Mouse (Mus musculus) neural tube, embryonic 10.5 days (tissue): ENCODE data around the gene Prdm15.

ENCODE experiments used
- DNase-seq: peaks from one replicate; pipeline ENCODE4 v3.0.0-alpha.2; 2017; ENCODE audit warnings: low spot score; ENCODE audit errors: extremely low spot score

Prdm15 gene

GRCm38 (mm10) chr16:97819532-97819931, 32.1 kb downstream of the Prdm15 start:
- no peak for DNase-seq

DNA sequence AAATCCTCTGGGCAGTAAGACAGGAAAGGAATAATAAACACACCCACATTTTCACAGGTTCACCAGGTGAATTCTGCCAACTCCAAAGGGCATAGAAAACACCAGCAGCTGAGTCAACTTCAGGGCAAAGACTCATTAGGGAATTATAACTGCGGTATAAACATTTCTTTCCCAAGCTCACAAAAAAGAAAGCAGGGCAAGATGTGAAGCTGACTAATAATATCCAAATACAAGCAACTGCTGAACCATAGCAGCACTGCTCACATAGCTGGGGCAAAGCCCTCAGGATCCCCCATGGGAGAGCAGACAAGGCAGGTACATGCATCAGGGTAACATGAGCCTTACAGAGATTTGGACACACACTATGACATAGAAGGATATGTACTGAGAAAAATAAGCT, 34.2 kb downstream of the Prdm15 start:
- DNase-seq, result no peak

- DNase-seq, result no peak
These were observed 36.4 kb downstream of the Prdm15 start for GRCm38 (mm10) chr16:97815269-97815668.

GRCm38 (mm10) chr16:97814060-97814459, 37.6 kb downstream of the Prdm15 start:
- no peak for DNase-seq

DNA sequence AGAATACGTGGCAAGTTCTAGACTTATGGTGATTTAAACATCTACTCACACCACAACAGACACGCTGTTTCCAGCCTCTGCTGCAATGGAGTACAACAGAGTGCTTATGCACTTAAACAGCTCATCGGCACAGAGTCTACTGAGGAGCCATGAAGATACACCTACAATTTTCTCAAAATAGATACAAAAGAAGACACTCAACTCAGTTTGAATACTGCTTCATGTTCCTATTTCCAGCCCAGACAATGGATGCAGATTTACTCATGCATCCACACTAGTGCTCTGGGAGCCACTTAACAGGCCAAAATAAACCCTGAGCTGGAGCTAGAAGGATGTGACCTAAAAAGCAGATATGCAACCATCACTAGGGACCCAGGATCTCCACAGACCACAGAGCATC, 42.8 kb downstream of the Prdm15 start:
- DNase-seq, result no peak

DNA sequence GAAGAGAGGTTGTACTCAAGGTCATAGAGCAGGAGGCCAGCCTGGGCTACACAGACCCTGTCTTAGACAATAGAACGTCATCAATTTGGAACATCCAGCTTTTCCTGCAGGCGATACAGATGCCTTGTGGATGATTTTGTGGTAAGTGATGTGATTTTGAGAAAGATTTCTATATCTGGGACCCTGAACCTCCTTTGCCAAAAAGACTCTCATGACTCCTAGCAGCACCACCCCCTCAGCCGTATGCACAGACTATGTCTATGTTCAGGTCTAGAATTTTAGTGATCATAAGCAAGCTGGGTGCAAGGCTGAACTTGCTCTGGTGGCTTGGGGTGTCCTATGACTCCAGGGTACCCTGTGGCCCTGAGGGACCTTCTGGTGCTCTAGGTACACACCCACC, 46.0 kb downstream of the Prdm15 start:
- no peak for DNase-seq

DNA sequence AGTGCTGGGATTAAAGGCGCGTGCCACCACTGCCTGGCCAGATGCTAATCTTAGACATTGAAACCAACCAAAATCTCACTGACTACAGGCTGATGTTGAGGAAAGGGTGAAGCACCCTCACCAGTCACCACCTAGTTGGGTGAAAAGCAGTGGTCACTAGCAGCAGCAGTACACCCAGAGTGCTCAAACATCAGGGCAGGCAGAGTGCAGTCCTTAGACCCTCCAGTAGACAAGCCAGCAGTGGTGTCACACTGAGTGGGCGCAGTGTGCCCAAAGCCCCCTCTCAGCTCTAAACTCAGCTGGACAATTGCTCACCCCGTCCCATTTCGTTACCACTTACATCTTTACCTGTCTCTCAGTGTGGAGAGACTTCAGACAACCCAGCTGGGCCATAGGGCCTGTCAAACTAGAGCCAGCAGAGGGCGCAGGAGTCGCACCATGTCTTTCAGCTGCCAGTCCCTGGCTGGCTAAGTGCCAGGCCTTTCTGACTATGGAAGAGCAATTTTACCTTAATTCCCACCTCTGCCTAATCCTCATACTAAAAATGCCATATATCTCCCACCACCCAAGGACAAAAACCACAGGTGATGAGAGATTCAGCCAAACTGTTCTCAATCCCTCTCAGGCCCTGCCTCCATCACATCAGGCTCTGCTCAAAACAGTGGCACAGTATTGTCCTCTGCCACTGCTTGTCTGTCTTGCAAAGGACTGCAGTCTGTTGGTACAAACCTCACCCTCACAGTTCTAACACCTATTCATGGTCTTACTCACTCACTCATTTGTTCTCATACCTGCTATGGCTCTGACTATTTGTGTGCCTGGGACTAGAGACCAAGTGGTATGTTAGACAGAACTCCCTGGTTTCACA, 46.7 kb downstream of the Prdm15 start:
- peak; percentile 27 for DNase-seq

DNA sequence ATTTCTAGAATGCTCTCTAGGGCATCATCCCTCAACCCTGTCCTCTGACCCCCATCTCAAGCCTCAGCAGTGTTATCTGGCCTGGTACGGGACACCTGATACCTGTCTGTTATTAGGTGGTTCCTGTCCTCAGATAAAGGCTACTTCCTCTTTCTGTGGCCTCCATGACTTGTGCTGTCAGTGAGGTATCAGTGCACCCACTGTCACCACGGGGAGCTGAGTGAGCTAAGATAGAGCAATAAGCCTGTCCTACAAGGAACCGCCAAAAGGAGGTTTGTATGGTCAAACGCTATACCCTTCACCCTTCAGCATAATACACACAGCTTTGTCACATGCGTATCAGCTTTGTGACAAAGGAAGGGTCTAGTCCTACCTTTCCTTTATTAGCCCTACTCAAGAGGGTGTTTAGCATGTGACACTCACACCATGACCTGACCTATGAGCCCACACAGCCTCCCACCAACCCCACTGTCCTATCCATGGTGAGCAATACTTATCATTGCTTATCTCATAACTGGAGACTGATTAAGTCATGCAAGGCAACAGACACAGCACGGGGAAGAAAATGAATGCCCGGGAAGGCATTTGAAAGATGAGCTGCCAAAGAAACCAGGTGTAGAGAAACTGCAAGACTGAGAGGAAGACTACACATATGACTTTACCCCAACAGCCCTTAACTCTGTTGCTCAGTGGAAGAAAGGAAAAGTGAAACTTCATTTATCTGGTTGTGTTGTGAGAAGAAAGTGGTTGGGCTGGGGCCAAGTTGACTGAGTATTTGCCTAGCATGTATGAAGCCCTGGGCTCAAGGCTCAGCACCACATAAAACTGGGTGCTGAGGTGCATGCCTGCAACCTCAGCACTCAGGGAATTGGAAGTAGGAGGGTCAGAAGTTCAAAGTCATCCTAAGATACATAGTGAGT, 53.4 kb downstream of the Prdm15 start:
- DNase-seq, result no peak

DNA sequence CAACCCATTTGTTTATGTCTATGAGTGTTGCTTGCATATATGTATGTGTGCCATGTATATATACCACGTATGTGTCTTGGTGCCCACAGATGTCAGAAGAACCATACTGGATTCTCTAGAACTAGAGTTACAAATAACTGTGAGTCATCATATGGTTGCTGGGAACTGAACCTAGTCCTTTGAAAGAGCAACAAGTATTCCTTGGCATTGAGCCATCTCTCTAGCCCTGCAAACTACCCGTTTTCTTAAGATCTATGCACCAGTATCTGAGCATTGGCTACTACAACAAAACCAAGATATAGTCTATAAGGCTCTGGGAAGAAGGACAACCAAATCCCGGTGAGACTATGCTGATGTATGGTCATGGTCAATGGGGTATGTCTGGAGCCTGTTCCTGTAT, 54.4 kb downstream of the Prdm15 start:
- DNase-seq, result no peak

- no peak for DNase-seq
These were observed 57.4 kb downstream of the Prdm15 start for GRCm38 (mm10) chr16:97794256-97794655.

DNA sequence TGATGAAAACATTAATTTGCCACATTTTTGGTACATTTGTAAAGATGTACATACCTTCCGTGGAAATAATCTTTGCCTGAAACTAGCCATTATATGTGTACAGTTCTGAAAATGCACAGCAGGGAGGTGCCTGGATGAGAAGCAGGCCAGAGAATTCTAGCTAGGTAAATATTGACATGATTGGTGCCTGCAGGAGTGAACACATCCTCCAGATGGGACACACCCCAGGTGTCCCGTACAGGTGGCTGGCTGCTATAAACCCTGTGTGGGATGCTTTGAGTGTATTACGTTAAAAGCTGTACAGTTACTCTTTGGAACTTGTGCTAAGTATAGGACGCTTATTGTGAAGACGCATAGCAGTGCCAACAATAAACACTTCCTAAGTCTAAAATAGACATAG, 68.6 kb downstream of the Prdm15 start:
- no peak for DNase-seq

GRCm38 (mm10) chr16:97778353-97779025, 73.2 kb downstream of the Prdm15 start:
- peak; percentile 76 for DNase-seq

DNA sequence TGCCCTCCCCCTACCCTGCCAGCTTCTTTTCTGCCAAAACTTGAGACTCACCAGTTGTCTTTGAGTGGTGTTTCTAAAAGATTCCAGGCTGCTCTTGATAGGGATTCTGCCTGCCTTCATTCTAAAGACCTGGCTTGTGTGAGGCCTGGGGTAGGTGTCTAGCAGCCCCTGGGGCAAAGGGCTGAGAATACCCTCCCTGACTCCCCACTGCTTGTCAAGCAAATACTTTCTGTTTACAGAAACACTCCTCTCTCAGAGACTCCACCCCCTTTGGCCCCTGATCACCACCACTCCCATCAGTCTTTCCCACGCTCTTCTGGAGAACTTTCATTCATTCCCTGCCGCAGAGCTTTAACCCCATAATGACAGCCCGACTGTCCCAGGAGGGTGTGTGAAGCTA, 85.1 kb downstream of the Prdm15 start:
- no peak for DNase-seq

- DNase-seq, result no peak
These were observed 87.0 kb downstream of the Prdm15 start for GRCm38 (mm10) chr16:97764626-97765025.

- DNase-seq, result no peak
These were observed 87.7 kb downstream of the Prdm15 start for GRCm38 (mm10) chr16:97763990-97764340.

- peak; percentile 60 for DNase-seq
These were observed 88.3 kb downstream of the Prdm15 start, which contains the start of gene Ripk4 for GRCm38 (mm10) chr16:97763061-97763989. Ripk4 (minus strand) TSS chr16:97763787.

DNA sequence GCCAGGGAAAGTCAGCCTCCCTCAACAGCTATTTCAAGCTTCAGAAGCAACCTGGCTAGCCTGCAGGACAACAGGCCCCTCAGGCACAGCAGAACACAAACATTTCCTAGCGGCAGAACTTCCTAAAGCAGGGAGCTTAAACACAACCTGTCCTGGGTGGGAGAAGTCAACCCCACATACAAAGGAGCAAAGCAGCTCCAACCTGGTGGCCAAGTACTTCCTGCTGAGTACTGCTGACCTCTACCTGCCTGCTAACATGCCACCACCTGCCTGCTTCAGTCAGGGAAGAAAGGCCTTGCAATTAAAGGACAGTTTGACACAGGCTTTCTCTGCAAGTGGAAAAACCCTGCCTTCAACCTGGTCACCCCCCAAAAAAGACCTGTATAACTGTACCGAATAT, 89.9 kb downstream of the Prdm15 start:
- DNase-seq, result peak; percentile 19

GRCm38 (mm10) chr16:97759681-97760080, 92.0 kb downstream of the Prdm15 start:
- DNase-seq, result no peak

DNA sequence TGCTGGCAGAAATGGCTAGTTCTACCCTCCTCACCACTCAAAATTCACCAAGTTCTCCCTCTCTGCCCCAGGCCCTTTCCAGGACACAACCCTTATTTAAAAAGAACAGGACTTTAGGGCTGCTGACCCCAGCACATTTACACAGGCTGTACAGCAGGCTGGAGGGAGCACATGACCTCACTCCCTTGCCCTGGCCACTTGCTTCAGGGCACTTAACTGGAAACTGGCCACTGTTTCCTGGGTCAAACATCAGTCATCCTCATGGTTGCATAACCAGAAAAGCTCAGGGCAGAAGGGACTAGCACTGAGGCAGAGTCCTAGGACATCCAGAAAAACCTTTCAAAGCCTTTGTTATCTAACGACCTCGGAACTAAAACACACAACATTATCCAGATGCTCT, 93.4 kb downstream of the Prdm15 start:
- DNase-seq, result no peak

GRCm38 (mm10) chr16:97756460-97756859, 95.2 kb downstream of the Prdm15 start:
- DNase-seq, result peak; percentile 13
